Mouse (Mus musculus) kidney, adult 11 months (tissue): ENCODE data around the gene Mamstr.

Experiments used
- DNase-seq: peaks from one replicate; pipeline ENCODE4 v3.0.0; 2022

The Mamstr gene

DNA sequence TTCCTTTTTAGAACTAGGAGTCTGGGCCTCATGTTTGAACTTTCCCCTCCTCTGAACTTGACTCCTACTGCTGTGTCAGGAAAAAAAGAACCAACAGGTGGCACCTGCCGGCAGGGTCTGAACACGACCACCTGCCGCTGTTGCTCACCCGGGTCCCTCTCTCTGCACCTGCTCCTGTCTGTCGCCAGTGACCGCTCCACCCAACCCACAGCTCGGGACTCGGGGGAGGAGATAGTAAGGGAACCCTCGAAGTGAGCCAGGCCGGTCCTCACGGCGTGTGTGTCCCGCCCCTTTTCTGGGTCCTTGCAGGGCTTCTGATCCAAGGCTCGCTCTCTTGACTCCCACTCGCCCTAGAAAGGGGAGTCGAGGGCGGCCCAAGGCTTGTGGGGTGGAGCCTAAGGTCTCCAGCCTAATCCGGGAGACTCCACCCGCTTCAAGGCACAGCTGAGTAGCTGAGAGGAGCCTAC lies at the start of gene Mamstr:
Gene Mamstr, plus strand, starts transcription at position 417 of the 467 bp plus-strand sequence.
- no peak for DNase-seq

DNA sequence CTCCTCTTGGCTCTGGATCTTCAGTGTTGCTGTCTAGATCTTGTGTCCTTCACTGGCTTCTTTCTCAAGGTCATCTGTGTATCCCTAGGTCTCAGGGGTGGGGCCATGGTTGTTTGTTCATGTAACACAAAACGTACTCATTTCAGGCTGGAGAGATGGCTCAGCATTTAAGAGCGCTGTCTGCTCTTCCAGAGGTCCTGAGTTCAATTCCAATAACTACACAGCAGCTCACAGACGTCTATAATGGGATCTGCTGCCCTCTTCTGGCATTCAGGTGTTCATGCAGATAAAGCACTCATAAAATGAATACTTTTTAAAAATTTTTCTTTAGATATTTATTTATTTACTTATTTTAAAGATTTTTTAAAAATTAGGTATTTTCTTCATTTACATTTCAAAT lies 48.9 kb upstream of the Mamstr start:
- DNase-seq, result no peak

DNA sequence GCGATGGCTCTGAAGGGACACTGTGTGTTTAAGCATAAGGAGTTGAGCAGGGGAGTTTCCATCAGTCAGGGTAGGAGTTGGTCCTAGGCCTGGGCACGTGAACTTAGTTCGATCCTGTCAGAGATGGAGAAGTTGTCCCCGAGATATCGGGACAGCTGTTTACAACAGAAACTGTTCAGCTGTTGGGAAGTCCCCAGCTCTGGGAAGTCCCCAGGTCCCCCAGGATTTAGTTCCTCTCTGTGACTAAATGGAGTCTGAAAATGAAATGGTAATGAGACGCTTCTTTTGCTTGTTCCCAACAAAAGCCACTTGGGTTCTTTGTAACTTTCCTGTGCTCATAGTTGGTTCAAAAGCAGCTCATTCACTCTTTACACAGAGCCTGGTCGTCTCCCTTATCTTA lies 47.9 kb upstream of the Mamstr start:
- no peak for DNase-seq

DNA sequence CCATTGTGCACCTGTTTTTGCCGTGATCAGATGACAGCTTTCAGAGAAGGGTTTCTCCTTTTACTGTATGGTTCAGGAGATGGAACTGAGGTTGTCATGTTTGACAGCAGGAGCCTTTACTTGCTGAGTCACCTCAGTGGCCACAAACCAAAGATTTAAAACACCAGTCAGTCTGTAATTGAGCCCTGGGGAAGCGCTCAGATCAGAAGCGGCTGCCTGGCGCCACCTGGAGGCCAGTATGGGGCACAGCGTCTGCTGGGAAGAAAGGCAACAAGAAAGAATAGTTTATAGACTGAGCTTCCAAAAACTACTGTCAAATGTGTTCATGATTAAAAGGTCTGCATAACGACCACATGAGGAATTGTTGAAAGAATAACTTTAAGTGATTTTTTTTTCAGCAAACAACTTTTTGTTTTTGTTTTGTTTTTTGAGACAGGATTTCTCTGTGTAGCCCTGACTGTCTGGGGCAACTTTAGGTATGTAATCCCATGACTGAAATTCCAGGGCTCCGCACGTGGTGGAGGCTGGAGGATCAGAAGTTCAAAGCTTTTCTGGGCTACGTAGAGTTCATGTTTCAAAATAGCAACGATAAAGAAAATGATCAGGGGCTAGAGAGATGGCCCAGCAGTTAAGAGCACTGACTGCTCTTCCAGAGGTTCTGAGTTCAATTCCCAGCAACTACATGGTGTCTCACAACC lies 46.5 kb upstream of the Mamstr start:
- DNase-seq, result no peak

DNA sequence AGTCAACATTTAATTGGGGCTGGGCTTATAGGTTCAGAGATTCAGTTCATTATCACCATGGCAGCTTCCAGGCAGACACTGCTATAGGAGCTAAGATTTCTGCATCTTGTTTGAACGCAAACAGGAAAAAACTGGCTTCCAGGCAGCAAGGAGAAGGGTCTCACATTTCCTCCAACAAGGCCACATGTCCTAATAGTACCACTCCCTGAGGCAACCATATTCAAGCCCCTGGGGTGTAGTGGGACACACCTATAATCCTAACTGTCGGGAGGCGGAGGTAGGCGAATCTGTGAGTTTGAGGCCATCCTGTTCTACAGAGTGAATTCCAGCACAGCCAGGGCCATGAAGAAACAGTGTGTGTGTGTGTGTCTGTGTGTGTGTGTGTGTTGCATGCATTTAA lies 44.6 kb upstream of the Mamstr start:
- DNase-seq, result no peak

DNA sequence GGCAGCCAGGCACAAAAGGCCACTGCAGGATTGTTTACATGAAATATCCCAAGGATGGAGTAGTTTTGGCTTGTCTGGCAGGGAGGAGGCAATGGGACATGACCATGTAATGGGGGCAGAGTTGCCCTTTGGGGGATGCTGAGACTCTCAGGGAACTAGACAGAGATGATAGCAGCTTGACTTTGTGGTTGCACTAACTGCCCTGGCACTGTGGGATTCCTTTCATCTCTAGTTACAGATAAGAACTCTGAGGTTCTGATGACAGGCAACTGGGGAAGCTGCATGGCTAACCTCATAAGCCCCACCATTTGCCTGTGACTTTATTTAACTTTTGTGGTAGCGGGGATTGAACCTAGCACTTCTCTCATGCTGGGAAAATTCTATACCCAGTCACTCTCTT lies 43.7 kb upstream of the Mamstr start:
- DNase-seq, result no peak

DNA sequence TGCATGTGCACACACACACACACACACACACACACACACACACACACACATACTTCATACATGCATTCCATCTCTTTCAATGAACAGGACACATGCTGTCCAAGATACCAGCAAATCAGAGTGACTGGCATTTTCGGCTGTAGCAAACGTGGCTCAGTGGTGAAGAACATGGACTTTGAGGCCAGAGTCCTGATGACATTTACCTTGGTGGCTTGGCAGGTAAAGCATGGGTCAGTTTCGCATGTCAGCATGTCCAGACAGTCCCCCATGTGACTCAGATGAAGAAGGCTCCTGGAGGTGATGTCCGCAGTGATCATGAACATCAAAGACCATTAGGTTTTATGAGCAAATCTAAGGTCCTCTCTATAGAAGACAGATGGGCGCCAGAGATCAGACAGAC lies 42.8 kb upstream of the Mamstr start:
- DNase-seq, result no peak

DNA sequence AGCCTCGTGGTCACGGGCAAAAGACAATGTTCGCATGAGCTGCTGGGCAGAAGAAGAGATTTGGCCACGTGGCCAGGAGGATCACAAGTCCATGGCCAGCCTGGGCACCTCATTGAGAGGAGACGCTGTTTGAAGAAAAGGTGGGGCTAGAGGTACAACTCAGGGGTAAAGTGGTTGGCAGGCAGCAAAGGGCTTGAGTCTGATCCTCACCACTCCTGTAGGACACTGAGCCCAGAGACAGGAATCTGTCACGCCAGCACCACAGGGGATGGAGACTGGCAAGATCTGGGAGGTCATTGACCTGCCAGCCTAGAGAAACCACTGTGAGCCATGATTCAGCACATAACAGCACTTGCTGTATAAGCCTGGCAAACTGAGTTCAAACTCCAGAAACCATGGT lies 42.2 kb upstream of the Mamstr start:
- peak; percentile 71 for DNase-seq

DNA sequence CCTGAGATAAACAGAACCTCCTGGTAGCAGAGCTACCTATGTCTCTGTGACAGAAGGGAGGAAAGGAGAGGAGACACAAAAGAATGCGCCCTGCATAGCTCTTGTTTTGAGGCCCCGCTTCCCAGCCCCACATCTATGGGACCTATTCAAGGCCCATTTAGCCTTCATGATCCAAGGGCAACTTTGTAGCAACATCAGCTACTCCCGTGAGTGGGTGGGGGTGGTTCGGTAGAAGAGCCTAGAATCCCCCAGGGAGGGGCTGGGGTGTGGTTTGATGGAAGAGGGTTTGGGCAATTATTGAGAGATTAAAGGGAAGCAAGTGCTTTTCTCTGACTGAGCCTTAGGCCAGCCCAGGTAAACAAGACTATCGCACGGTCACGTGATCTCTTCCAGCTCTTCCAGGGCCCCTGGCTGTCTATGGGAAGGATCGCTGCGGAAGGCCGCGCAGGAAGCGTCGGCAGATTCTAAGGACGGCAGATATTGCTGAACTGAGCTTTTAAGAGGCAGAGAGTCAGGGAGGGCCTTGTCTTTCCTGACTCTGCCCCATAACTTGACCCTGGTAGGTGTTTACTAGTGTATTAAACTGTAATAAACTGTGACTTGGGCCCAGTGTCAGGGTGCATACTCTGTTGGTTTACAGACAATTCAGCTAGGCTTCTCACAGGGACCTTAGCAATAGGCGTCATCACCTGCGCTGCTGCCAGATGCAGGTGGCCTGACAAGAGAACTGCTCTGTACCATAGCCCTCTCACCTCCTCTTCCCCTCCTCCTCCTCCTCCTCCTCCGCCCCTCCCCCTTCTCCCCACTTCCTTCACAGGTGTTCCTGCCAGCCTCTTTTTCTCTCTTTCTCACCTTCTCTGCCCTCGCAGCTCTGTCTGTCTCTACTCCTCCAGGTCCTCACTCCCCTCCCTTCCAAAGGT lies 40.6 kb upstream of the Mamstr start:
- DNase-seq, result no peak

DNA sequence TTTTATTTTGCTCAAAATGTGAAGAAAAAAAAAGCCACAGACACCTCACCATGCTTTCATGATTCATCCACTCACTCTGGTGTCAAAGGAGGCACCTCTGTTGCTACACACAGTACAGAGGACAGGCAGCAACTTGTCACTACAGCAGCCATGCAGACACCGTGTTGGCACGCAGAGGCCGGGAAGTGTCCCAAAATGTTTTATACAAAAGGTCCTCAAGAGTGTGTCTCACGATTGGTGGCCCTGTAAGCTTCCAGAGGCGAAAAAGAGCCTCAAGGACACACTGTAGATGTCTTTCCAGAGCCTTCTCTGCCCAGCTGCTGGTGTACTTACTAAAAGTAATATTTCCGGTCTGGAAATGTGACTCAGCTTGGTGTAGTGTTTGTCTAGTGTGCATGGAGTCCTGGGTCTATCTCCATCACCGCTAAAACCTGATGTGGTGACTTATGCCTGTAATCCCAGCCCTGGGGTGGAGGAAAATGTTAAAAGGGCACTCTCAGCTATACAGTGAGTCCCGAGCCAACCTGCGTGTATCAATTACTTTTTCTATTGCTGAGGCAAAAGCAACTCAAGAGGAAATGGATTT lies 34.0 kb upstream of the Mamstr start:
- no peak for DNase-seq

DNA sequence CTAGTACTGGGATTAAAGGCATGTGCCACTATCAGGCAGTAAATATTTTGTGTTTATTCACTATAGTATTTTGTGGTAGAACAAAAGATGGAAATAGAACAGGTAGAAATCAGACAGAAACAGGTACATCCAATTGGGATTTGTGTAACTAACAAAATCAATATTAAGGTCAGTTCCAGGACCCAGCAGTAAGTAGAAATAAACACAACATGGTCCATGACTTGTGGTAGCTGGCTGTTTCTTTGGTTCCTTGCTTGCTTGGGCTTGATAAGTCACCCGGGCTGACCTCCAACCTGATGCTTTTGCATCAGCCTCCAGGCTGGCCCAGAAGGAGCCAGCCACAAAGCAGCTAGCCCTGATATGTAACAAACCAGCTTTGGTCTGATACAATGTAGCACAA lies 30.3 kb upstream of the Mamstr start:
- no peak for DNase-seq

DNA sequence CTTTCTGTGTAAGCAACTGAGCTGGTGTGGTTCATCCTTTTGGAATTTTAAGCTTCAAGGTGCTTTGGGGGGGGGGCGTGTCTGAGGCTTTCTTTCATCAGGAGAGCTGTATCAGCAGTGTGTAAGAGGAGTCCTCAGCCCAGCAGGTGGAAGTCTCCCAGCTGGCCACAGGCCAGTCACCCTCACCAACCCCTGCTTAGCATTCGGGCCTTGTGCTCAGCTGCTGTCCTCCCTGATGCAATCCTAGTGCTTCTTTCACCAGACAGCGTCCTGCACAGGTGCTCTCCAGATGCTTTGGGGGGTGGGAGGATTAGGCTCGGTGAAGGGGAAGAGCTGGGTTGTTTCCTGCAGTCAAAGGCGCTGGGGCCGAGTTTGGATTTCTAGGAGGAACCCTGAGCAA lies 23.5 kb upstream of the Mamstr start:
- DNase-seq, result no peak

DNA sequence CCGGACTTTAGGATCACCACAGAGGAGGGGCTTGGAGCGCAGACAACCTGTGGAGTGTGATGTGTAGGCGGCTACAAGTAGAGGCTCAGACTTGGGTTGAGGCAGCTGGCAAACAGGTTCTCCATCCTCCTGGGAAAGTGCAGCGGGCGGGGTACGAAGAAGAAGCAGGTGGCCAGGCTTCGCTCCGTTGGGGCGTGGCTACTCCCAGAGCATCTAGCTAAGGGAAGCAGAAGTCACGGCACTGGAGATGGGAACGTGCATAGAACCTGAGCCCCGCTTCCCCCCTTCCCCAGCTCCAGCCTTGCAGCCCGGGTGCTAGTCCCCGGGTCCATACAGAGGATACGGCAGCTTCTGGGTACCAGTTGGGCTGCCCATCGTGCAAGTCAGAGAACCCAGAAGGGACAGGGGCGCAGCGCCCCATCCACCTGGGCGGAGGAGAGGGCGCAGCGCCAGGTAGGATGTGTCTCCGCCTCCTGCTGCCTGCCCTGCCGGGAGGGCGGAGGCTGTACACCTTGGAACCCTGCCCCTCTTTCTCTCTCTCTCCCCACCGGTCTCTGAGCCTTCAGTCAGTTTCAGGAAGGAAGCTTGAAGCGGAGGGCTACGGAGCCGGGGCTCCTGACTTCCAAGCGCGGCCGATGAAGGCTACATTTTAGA lies 22.6 kb upstream of the Mamstr start, which contains the start of gene Fut1:
Gene Fut1, plus strand, starts transcription at position 248 of the 654 bp plus-strand sequence.
- no peak for DNase-seq

DNA sequence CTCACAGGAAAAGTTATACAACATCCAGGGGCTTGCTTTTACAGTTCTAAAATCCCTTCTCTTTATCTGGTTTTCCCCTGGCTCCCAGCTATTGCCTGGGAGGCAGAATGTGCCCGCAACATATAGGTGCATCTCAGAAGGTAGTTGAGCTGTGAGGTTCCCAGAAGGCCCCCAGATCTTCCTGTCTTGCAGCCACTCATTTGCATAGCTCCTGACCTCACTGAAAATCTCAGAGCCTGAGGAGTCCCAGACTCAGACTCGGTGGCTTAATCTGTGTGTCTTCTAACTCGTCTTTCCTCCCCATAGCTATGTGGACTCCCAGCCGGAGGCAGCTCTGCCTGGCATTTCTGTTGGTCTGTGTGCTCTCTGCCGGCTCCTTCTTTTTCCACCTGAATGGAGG lies 21.5 kb upstream of the Mamstr start:
- no peak for DNase-seq

DNA sequence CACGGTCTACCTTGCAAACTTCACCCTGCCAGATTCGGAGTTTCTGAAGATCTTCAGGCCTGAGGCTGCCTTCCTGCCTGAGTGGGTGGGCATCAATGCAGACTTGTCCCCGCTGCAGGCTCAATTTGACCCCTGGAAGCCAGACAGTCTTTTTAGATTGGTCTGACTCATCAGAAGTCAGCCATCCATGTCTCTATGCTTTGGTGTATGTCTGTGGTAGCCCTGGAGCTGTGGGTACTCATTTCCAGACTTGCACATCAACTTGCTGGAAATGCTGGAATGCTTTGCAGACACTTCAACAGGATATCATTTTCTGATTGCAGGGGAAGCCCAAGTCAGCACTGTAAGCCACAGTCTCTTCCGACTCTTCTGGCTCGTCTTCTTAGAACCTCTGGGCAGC lies 20.2 kb upstream of the Mamstr start:
- no peak for DNase-seq

DNA sequence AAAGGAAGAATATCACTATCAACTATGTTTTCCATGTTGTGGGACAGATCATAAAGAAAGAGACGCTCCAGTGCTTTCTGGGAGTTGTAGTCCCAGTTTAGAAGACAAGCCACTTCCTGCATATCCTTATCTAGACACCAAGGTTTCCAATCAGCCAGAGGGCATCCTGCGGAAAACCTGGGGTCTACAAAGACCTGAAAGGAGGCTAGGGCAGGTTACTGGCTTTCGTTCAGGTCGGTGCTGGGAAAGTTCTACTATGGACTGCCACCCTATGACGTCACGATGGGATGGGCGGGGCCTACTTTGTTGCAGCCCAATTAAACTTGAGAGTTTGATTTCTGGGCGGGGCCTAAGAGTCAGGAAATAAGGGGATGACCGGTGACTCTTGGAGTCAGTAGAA lies 18.3 kb upstream of the Mamstr start, which contains the start of gene Izumo1:
Gene Izumo1, plus strand, starts transcription at position 369 of the 400 bp plus-strand sequence.
- no peak for DNase-seq

DNA sequence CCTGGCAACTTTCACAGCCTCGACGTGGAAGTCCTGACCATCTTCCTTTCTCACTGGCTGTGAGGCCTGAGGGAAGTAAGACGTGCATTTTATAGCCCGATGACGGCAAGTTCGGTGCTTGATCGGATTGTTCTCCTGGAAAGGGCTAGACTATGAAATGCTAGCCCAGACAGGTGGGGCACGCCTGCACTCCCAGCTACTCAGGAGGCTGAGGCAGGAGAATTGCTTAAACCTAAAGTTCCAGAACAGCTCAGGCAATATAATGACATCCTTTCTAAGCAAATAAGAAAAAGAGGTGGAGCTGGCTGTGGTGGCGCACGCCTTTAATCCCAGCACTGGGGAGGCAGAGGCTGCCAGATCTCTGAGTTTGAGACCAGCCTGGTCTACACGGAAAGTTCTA lies 16.3 kb upstream of the Mamstr start:
- DNase-seq, result no peak

DNA sequence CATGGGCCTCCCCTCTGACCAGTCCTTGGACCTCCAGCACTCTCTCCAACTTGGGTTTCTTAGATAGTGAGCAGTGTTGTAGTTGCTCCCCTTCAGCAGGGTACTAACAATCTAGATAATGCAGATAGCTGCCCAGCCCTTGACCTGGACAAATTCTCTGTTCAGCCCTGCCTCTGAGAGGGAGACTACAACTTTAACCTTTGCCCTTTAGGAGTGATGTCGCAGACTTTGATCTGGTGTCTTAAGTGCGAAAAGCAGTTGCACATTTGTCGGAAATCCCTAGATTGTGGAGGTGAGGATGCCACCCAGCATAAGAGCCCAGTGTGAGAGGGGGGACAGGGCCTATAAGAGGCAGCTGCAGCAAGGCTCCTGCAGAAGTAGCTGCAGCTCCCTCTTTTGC lies 15.1 kb upstream of the Mamstr start:
- no peak for DNase-seq

DNA sequence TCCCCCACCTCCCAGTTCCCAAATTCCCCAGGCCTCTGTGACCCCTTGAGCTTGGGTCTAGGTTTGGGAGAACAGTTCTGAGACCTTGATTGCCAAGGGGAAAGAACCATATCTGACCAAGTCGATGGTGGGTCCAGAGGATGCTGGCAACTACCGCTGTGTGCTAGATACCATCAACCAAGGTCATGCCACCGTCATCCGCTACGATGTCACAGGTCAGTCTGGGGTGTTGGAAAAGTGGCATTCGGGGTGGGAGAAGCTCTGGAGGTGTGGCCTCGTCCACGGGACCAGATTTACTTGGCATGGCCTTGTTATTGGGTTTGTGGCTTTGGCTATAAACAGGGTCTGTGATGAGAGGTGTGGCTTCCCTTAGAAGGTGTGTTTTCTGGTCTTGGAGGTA lies 14.3 kb upstream of the Mamstr start:
- DNase-seq, result no peak

DNA sequence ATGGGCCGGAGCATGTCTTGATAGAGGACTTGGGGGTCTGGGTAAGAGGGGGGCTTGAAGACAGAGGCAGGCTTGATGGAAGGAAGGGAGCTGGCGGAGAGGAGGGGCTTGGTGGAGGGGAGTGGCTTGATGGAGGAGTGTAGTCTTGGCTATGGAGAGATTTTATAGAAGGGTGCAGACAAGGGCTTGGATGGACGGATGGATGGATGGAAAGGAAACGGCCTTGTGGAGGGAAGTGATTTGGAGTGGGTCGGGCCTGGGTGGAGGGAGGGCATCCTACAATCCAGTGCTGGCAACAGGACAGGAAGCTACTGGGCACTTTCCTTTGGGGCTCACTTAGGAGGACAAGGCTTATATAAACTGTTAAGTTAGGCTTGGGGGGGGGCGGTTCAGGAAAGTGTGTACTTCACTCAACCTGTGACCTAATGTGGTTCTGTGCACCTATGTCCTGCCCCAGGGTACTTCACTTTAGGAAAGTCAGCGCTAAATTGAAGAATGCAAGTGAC lies 13.2 kb upstream of the Mamstr start:
- no peak for DNase-seq

DNA sequence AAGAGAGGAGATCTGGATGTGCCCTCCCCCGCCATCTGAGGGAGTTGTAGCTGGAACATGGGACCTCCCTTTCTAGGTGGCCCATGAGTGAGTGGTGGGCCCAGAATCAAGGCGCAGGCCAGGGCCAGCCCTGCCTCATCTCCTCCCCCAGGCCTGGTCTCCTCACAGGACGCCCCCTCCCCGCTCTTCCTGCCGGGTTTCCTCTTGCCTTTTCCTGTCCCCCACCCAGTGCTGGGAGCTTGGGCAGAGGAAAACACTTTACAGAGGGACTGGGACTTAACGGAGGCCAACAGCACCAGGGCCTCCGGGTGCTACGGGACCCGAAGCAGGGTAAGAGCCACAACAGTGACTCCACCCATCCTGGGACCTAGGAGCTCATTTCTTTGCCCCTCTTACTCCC lies 12.5 kb upstream of the Mamstr start, which contains the start of gene Rasip1:
Gene Rasip1, plus strand, starts transcription at position 228 of the 400 bp plus-strand sequence.
- peak; percentile 53 for DNase-seq

DNA sequence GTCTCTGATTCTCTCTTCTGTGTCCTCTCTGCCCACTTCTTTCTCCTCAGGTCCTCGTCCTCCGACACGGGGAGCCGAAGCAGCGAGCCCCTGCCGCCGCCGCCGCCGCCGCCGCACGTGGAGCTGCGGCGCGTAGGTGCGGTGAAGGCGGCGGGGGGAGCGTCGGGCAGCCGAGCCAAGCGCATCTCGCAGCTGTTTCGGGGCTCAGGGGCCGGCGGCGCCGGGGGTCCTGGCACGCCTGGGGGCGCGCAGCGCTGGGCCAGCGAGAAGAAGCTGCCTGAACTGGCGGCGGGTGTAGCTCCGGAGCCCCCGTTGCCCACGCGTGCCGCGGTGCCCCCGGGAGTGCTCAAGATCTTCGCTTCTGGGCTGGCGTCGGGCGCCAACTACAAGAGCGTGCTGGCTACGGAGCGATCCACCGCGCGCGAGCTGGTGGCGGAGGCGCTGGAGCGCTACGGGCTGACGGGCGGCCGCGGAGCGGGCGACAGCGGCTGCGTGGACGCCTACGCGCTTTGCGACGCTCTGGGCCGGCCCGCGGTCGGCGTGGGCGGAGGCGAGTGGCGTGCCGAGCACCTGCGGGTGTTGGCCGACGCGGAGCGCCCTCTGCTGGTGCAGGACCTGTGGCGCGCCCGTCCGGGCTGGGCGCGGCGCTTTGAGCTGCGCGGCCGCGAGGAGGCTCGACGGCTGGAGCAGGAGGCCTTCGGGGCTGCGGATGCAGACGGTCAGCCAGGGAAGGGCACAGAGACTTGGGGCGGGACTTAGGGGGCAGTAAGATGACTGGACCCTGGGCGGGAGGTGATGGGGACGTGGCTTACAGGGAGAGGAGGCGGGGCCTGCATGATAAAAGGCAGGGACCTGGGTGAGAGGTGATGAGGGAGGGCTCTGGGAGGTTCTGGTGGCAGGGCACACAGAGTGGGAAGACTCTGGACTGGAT lies 11.1 kb upstream of the Mamstr start:
- peak; percentile 79 for DNase-seq
